Mouse (Mus musculus): Measurements from ENCODE around the gene Tmem8. TPM values are rescaled to one million over a fixed set of nuclear protein-coding genes. Genes with fewer than 3 reads are reported as not detected.

Tmem8 gene
- polyA plus RNA-seq, 1 experiment from 2014 or later: 4.9 TPM

DNA sequence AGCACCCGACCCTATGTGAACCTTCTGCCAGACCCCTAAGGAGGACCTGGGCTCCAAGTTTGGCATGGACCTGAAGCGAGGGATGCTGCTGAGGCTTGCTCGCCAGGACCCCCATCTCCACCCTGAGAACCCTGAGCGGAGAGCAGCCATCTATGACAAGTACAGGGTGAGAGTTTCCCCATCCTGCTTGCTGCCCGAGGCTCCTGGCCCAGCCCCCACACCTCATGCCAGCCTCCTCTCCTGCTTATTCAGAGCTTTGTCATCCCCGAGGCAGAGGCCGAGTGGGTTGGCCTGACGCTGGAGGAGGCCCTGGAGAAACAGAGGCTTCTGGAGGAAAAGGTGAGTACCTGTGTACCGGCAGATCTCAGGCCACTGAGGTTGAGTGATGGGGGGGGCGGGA, 12.1 kb downstream of the Tmem8 start:
- Histone ChIP-seq H3K4me3 (ENCODE audit: low read depth, low read length) (no peak overlapping the region), H3K27me3 (replicated peaks; ENCODE audit: control insufficient read depth, insufficient read depth, low read length) (no peaks in the 10 kb centered on the region), H3K4me2 (ENCODE audit: low read length) (no peak overlapping the region), H3K27ac (ENCODE audit: low read depth) (no peak overlapping the region), H3K36me3 (ENCODE audit: control insufficient read depth, insufficient read depth, low read length) (peaks cover 50% of the 10 kb centered on the region), H3K9ac (ENCODE audit: low read length) (no peak overlapping the region), H3K4me1 (replicated peaks; ENCODE audit: control insufficient read depth, insufficient read depth, low read length) (peaks cover 12% of the 10 kb centered on the region), H3K9me3 (ENCODE audit: control insufficient read depth, low read length) (no peaks in the 10 kb centered on the region)
- WGBS: 94% methylated on average over 10 of the region's 10 CpGs
- DNase-seq (ENCODE audit: low spot score) (no peak), ATAC-seq (replicated peaks; ENCODE audit: low FRiP score, low TSS enrichment, low read depth) (no peak)

DNA sequence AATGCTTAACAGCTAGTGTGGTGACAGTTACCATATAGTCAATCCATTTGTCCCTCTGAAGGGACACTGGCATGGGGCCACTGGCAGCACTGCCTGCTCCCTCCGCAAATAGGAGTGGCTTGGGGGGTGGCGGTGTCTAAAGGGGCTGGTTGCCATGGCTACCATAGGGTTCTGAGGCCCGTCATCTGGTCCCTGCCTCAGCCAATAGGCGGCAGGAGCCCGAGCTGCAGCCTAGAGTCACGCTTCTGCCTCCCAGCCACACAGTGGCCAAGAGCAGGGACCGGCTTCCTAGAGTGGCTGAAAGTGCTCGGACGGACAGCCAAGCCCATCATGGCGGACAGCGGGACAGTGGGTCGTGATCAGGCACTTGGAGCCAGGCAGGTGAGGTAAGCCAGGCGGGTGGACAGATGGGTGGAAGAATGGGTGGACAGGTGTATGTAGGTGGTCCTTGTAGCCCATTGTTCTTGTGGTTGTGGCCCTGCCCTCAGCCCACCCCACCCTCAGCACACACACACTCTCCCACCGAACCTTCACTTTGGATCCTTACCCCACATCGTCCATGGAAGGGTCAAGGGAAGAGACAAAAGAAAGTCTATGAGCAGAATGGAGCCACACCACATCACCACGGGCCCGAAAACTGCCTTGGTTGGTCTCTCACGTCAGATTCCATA, 18.1 kb downstream of the Tmem8 start:
- 82% methylated on average over 18 of the region's 18 CpGs for WGBS
- DNase-seq (ENCODE audit: low spot score): no peak
- H3K4me1 ChIP-seq (replicated peaks; ENCODE audit: control insufficient read depth, insufficient read depth, low read length): no peaks in the 10 kb centered on the region
- H3K4me2 ChIP-seq (ENCODE audit: low read length): no peak overlapping the region
- no peak overlapping the region for H3K4me3 ChIP-seq (ENCODE audit: low read depth, low read length)
- H3K27me3 ChIP-seq (replicated peaks; ENCODE audit: control insufficient read depth, insufficient read depth, low read length): no peaks in the 10 kb centered on the region
- no peak overlapping the region for H3K9ac ChIP-seq (ENCODE audit: low read length)
- ATAC-seq (replicated peaks; ENCODE audit: low FRiP score, low TSS enrichment, low read depth): no peak
- no peak overlapping the region for H3K27ac ChIP-seq (ENCODE audit: low read depth)
- H3K9me3 ChIP-seq (ENCODE audit: control insufficient read depth, low read length): no peaks in the 10 kb centered on the region
- peaks cover 54% of the 10 kb centered on the region for H3K36me3 ChIP-seq (ENCODE audit: control insufficient read depth, insufficient read depth, low read length)

DNA sequence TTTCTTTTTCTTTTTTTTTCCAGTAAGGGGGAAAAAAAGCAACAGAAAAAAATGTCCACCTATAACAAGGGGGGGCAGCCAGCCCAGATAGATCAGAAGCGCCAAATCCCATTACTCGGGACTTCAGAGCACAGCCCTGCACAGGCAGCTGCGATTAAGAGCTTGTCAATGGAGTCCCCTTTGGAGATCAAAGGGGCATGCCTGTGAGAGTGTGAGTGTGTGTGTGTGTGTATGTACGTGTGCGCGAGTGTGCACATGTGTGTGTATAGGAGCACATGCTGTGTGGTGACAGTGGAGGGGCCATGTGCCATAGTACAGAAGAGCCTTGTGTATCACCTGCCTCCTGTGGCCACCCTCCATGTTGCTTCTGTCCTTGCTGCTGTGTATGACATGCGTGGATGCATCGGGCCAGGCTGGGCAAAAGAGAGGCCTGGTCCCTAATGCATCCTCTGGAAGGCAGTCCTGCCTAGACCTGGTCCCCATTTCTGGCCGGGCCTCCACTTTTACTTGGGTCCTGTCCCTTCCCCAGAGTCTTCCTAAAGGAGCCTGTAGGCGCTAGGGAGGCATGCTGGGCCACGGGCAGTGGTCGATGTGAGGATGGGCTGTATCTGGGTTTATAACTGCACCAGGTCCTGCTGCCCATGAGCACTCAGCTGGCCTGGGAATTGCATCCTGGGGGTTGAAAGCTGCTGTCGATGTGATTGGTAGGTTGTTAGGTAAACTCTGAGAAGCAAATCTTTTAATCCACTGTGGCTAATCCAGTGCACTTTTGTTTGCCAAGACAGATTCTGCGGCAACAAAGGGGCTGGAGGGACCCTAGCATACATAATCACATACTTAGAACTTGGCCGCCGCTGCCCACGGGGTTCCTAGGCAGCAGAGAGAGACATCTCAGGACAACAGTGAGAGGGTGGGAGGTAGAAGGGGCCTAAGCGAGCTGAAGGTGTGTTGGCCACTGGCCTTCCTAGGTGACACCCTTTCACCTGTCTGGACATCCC, 19.1 kb downstream of the Tmem8 start:
- Histone ChIP-seq H3K27ac (ENCODE audit: low read depth) (no peak overlapping the region), H3K4me1 (replicated peaks; ENCODE audit: control insufficient read depth, insufficient read depth, low read length) (no peaks in the 10 kb centered on the region), H3K4me2 (ENCODE audit: low read length) (no peak overlapping the region), H3K4me3 (ENCODE audit: low read depth, low read length) (no peak overlapping the region), H3K9ac (ENCODE audit: low read length) (no peak overlapping the region), H3K36me3 (ENCODE audit: control insufficient read depth, insufficient read depth, low read length) (peaks cover 45% of the 10 kb centered on the region), H3K27me3 (replicated peaks; ENCODE audit: control insufficient read depth, insufficient read depth, low read length) (no peaks in the 10 kb centered on the region), H3K9me3 (ENCODE audit: control insufficient read depth, low read length) (no peaks in the 10 kb centered on the region)
- no peak; the same call in 1 of the 2 replicates for ATAC-seq (replicated peaks; ENCODE audit: low FRiP score, low TSS enrichment, low read depth)
- whole genome bisulfite sequencing: 88% methylated on average over 18 of the region's 18 CpGs
- DNase-seq (ENCODE audit: low spot score): no peak

DNA sequence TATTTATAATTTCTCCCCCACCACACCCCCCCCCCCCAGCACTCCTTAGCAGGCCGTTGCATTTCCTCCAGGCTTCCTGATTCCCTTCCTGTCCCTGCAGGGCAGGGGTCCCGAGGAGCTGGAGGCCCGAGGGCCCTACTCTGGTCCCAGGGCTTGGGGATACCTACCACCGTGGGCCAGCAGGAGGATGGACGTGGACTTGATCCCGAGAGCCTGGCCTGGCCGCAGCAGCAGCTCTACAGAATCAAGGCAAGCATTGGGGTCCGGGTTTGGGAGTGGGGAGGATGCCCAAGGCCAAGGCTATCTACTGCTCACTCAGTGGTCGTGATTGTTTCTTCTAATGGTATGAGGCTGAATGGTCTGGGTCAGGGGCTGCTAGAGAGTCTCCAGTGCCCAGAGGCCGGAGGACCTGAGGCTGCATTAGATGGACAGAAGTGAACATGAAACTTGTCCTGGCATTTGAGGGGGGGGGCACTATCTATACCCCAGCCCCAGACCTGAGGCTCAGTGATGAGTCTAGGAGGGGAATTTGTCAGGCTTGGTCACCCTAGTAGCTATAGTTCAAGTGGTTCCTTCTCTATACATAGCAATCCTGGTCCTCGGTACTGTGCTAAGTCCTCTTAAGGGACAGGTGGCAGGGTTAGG, 24.1 kb downstream of the Tmem8 start:
- H3K27me3 ChIP-seq (replicated peaks; ENCODE audit: control insufficient read depth, insufficient read depth, low read length): no peaks in the 10 kb centered on the region
- H3K27ac ChIP-seq (ENCODE audit: low read depth): no peak overlapping the region
- H3K4me1 ChIP-seq (replicated peaks; ENCODE audit: control insufficient read depth, insufficient read depth, low read length): peaks cover 20% of the 10 kb centered on the region
- H3K36me3 ChIP-seq (ENCODE audit: control insufficient read depth, insufficient read depth, low read length): peaks cover under 1% of the 10 kb centered on the region; the same call in 1 of the 2 replicates
- WGBS: 87% methylated on average over 11 of the region's 11 CpGs
- no peak overlapping the region for H3K9ac ChIP-seq (ENCODE audit: low read length)
- H3K9me3 ChIP-seq (ENCODE audit: control insufficient read depth, low read length): no peaks in the 10 kb centered on the region
- ATAC-seq (replicated peaks; ENCODE audit: low FRiP score, low TSS enrichment, low read depth) (no peak), DNase-seq (ENCODE audit: low spot score) (no peak)
- H3K4me3 ChIP-seq (ENCODE audit: low read depth, low read length): no peak overlapping the region
- no peak overlapping the region for H3K4me2 ChIP-seq (ENCODE audit: low read length)

DNA sequence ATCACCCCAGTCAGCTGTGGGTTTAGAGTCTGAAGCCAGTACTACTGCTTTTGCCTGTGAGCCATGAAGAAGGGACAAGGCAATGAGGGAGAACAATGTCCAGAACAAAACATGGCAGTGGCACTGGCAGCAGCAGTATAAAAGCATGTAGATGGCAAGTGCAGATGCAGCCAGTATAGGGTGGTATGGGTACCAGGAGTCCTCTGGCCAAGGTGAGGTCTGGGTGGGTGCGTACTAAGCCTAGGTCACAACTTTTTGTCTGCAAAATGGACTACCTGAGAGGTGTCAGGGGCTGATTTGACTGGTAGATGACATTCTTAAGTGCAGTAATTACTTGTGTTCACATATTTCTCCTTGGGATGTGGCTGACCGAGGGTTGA, 24.6 kb downstream of the Tmem8 start:
- 0 out of 2 replicates have a peak overlapping the region, but pooled peaks have one; percentile 97 for H3K9ac ChIP-seq (ENCODE audit: low read length)
- H3K36me3 ChIP-seq (ENCODE audit: control insufficient read depth, insufficient read depth, low read length): peaks cover 6% of the 10 kb centered on the region
- DNase-seq (ENCODE audit: low spot score) (no peak), ATAC-seq (replicated peaks; ENCODE audit: low FRiP score, low TSS enrichment, low read depth) (no peak)
- H3K4me1 ChIP-seq (replicated peaks; ENCODE audit: control insufficient read depth, insufficient read depth, low read length): peaks cover 20% of the 10 kb centered on the region
- H3K27me3 ChIP-seq (replicated peaks; ENCODE audit: control insufficient read depth, insufficient read depth, low read length): no peaks in the 10 kb centered on the region
- H3K9me3 ChIP-seq (ENCODE audit: control insufficient read depth, low read length): no peaks in the 10 kb centered on the region
- H3K4me2 ChIP-seq (ENCODE audit: low read length): peak overlapping the region; percentile 93
- WGBS: 74% methylated on average over 2 of the region's 2 CpGs
- peak overlapping the region; percentile 79 for H3K4me3 ChIP-seq (ENCODE audit: low read depth, low read length)
- peak overlapping the region; percentile 69; the same call in 1 of the 2 replicates for H3K27ac ChIP-seq (ENCODE audit: low read depth)

DNA sequence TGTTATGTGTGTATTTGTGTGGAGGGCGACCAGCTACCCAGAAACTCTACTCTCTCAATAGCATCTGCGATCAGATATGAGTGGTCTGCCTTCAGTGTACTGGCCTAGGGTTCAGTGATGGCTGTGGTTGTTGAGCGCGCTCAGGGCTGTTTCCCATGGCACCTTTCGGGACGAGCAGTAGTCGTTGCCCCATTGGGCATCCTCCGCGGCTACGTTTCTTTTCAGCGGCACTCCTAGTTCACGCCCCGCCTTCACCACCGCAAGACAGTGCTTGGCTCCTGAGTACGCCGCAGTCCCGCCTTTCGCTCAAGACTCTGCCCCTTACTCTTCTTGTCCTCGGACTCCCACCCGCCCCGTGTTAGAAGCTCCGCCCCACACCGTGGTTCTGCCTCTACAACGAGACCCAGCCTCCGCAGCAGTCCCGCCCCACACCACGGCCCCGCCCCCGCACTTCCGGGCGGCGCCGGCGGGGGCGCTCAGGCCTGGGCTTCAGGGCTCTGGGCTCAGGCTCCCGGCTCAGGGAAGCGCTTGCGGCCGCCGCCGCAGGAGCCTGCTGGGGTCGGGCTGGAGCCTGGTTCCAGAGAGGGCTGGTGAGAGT, 25.2 kb downstream of the Tmem8 start, which contains the start of gene Axin1:
Gene Axin1, plus strand, starts transcription at position 450 of the 598 bp plus-strand sequence.
- peak within 1 kb of the TSS; percentile 79 for H3K4me3 ChIP-seq (ENCODE audit: low read depth, low read length)
- H3K36me3 ChIP-seq (ENCODE audit: control insufficient read depth, insufficient read depth, low read length): peaks cover 12% of the 10 kb centered on the region
- peak; percentile 96 for DNase-seq (ENCODE audit: low spot score)
- H3K4me2 ChIP-seq (ENCODE audit: low read length): peak within 1 kb of the TSS; percentile 93
- peaks cover 20% of the 10 kb centered on the region for H3K4me1 ChIP-seq (replicated peaks; ENCODE audit: control insufficient read depth, insufficient read depth, low read length)
- peak within 1 kb of the TSS; percentile 89 for H3K27ac ChIP-seq (ENCODE audit: low read depth)
- peak; percentile 97 for ATAC-seq (replicated peaks; ENCODE audit: low FRiP score, low TSS enrichment, low read depth)
- peak within 1 kb of the TSS; percentile 97 for H3K9ac ChIP-seq (ENCODE audit: low read length)
- H3K9me3 ChIP-seq (ENCODE audit: control insufficient read depth, low read length): no peaks in the 10 kb centered on the region
- under 1% methylated on average over 42 of the region's 42 CpGs for WGBS
- H3K27me3 ChIP-seq (replicated peaks; ENCODE audit: control insufficient read depth, insufficient read depth, low read length): no peaks in the 10 kb centered on the region

DNA sequence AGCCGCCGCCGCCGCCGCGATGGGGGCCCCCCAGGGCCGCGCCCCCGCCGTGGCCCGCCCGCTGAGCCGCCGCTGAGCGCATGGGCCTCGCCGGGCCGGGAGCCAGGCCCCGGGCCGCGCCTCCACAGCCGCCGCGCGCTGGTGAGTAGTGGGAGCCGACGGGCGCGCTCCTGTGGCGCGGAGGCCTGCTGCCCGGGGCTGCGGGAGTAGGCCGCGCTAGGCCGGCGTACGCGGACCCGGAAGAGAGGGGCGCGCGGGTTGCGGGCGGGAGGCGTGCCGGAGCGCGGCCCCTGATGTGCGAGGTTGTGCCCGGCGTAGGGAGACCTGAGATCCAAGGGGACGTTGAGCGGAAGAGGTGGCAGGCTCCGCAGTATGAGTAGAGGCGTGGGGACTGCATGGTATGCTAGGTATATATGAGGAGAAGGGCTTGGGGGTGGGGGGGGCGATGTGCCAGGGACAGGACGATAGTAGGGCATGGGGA, 25.8 kb downstream of the Tmem8 start:
- Histone ChIP-seq H3K4me2 (ENCODE audit: low read length) (peak overlapping the region; percentile 93), H3K9me3 (ENCODE audit: control insufficient read depth, low read length) (no peaks in the 10 kb centered on the region), H3K36me3 (ENCODE audit: control insufficient read depth, insufficient read depth, low read length) (peaks cover 18% of the 10 kb centered on the region), H3K4me1 (replicated peaks; ENCODE audit: control insufficient read depth, insufficient read depth, low read length) (peaks cover 20% of the 10 kb centered on the region), H3K4me3 (ENCODE audit: low read depth, low read length) (peak overlapping the region; percentile 79), H3K27me3 (replicated peaks; ENCODE audit: control insufficient read depth, insufficient read depth, low read length) (no peaks in the 10 kb centered on the region), H3K27ac (ENCODE audit: low read depth) (peak overlapping the region; percentile 89), H3K9ac (ENCODE audit: low read length) (peak overlapping the region; percentile 97)
- WGBS: under 1% methylated on average over 55 of the region's 58 CpGs
- ATAC-seq (replicated peaks; ENCODE audit: low FRiP score, low TSS enrichment, low read depth): peak; percentile 70
- DNase-seq (ENCODE audit: low spot score): no peak

DNA sequence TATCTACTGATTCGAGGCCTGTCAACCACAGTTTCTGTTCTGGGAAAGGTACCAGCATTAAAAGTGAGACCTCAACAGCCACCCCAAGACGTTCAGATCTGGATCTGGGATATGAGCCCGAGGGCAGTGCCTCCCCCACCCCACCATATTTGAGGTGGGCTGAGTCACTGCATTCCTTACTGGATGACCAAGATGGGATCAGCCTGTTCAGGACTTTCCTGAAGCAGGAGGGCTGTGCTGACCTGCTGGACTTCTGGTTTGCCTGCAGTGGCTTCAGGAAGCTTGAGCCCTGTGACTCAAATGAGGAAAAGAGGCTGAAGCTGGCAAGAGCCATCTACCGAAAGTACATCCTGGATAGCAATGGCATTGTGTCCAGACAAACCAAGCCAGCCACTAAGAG, 29.7 kb downstream of the Tmem8 start:
- ATAC-seq (replicated peaks; ENCODE audit: low FRiP score, low TSS enrichment, low read depth) (no peak), DNase-seq (ENCODE audit: low spot score) (no peak)
- H3K9ac ChIP-seq (ENCODE audit: low read length): no peak overlapping the region
- peaks cover 18% of the 10 kb centered on the region for H3K4me1 ChIP-seq (replicated peaks; ENCODE audit: control insufficient read depth, insufficient read depth, low read length)
- H3K9me3 ChIP-seq (ENCODE audit: control insufficient read depth, low read length): no peaks in the 10 kb centered on the region
- H3K4me3 ChIP-seq (ENCODE audit: low read depth, low read length): no peak overlapping the region
- H3K4me2 ChIP-seq (ENCODE audit: low read length): no peak overlapping the region
- peaks cover 37% of the 10 kb centered on the region for H3K36me3 ChIP-seq (ENCODE audit: control insufficient read depth, insufficient read depth, low read length)
- H3K27me3 ChIP-seq (replicated peaks; ENCODE audit: control insufficient read depth, insufficient read depth, low read length): no peaks in the 10 kb centered on the region
- no peak overlapping the region for H3K27ac ChIP-seq (ENCODE audit: low read depth)
- WGBS: 80% methylated on average over 4 of the region's 4 CpGs

Data from intestine, embryonic 14.5 days (tissue).